Mouse (Mus musculus): ENCODE measurements around the gene Atp6v0b. TPM values are rescaled to one million over a fixed set of nuclear protein-coding genes. Genes with fewer than 3 reads are reported as not detected.

The Atp6v0b gene
- polyA plus RNA-seq, 1 experiment from 2014 or later: 150 TPM

DNA sequence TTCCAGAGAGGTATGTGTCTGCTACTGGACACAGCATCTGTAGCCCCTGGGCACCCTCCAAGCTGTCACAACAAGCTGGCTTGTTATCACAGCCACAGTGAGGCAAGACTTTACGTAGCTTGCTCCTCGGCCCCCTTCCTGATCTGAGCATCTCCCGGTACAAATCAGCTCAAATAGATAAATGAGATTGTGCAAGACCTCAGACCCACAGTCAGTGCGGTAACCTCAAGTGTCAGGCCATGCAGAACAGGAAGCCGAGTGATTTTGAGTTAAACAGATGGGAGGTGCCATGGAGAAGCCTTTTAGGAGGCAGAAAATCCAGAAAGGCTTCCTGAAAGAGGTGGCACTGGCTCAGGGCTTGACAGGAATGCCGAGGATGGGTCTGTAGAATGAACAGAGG is 20.1 kb downstream of the Atp6v0b start:
- ATAC-seq (ENCODE audit: insufficient read depth) (no peak), DNase-seq (no peak)
- 0 out of 2 replicates have a peak, but pooled peaks cover 7% of the 10 kb centered on the region for H3K36me3 ChIP-seq (ENCODE audit: insufficient read depth)
- no peak overlapping the region for H3K9ac ChIP-seq
- no peak overlapping the region for H3K4me3 ChIP-seq (ENCODE audit: low read depth, low read length)
- H3K4me1 ChIP-seq (ENCODE audit: insufficient read depth): no peaks in the 10 kb centered on the region
- WGBS: 41% methylated on average over 6 of the region's 6 CpGs
- H3K27me3 ChIP-seq (ENCODE audit: insufficient read depth, low read length): no peaks in the 10 kb centered on the region
- no peak overlapping the region for H3K27ac ChIP-seq (ENCODE audit: low read depth)
- TF ChIP-seq CTCF (IDR thresholded peaks at IDR 0.05; ENCODE audit: low read depth): no peak
- no peaks in the 10 kb centered on the region for H3K9me3 ChIP-seq (ENCODE audit: low read depth, low read length)
- no peak overlapping the region for H3K4me2 ChIP-seq

DNA sequence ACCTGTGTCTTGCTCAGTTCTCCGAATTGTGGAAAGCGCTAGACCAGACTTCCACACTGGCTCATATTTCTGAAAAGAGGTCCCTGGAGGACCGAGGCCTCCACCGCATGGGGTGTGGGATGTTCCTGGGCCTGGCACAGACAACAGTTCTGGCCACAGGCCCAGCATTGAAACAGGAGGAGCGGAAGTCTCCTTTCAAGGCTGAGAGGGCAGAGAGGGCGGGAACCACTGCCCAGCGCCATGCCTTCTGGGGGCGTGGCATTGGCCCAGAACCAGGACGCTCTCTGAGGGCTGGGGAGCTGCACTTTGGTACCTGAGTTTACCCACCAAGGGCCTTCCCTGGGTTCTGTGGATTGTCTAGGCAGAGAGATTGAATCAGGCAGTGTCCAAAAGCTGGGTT is 21.1 kb downstream of the Atp6v0b start:
- Histone ChIP-seq H3K27me3 (ENCODE audit: insufficient read depth, low read length) (no peaks in the 10 kb centered on the region), H3K36me3 (ENCODE audit: insufficient read depth) (0 out of 2 replicates have a peak, but pooled peaks cover 7% of the 10 kb centered on the region), H3K4me2 (no peak overlapping the region), H3K4me3 (ENCODE audit: low read depth, low read length) (no peak overlapping the region), H3K4me1 (ENCODE audit: insufficient read depth) (no peaks in the 10 kb centered on the region), H3K9ac (no peak overlapping the region), H3K9me3 (ENCODE audit: low read depth, low read length) (no peaks in the 10 kb centered on the region), H3K27ac (ENCODE audit: low read depth) (no peak overlapping the region)
- 0 out of 2 replicates have a peak, but pooled peaks have one; percentile 25 for ATAC-seq (ENCODE audit: insufficient read depth)
- WGBS: 63% methylated on average over 9 of the region's 9 CpGs
- no peak for TF ChIP-seq CTCF (IDR thresholded peaks at IDR 0.05; ENCODE audit: low read depth)
- DNase-seq: peak; percentile 70

DNA sequence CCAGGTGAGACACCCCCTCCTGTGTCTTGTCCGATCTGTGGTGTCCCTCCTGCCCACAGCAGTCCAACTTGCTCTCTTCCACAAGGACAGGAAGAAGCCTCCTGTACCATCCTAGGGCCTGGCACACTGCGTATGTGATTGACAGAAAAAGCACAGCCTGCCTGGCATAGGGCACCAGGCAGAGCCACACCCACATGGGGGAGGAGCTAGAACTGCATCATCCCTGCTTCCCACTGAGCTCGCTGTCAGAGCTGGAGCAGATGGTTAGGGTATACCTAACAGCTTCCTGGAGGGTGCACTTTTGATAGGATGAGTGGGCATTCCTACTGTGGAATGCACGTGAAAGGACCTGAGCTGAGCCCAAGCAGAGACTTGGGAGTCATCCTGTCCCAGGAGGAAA is 24.3 kb downstream of the Atp6v0b start:
- H3K9ac ChIP-seq: no peak overlapping the region
- 0 out of 2 replicates have a peak, but pooled peaks cover 7% of the 10 kb centered on the region for H3K36me3 ChIP-seq (ENCODE audit: insufficient read depth)
- no peak for TF ChIP-seq CTCF (IDR thresholded peaks at IDR 0.05; ENCODE audit: low read depth)
- DNase-seq (peak; percentile 35), ATAC-seq (ENCODE audit: insufficient read depth) (no peak)
- H3K4me2 ChIP-seq: no peak overlapping the region
- H3K27ac ChIP-seq (ENCODE audit: low read depth): no peak overlapping the region
- no peaks in the 10 kb centered on the region for H3K4me1 ChIP-seq (ENCODE audit: insufficient read depth)
- H3K9me3 ChIP-seq (ENCODE audit: low read depth, low read length): no peaks in the 10 kb centered on the region
- H3K4me3 ChIP-seq (ENCODE audit: low read depth, low read length): no peak overlapping the region
- WGBS: 40% methylated on average over 4 of the region's 4 CpGs
- H3K27me3 ChIP-seq (ENCODE audit: insufficient read depth, low read length): no peaks in the 10 kb centered on the region

DNA sequence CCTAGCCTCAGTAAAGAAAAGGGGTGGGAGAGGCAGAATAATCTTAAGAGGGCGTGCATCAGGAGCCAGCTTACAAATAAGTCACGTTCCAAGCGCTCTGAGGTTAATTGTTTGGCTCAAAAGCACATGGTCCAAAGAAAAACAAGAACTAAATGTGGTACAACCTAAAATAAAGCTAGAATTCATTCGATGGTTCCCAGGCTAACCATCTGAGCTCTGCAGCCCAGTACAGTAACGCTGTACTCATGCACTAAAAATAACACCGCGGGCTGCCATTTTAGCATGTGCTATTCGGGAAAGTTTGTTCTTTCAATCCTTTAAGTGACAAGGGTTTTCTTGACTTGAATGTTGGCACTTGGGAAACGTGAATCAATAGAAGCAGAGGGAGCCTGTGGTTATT is 26.6 kb downstream of the Atp6v0b start:
- no peaks in the 10 kb centered on the region for H3K9me3 ChIP-seq (ENCODE audit: low read depth, low read length)
- H3K9ac ChIP-seq: no peak overlapping the region
- no peak overlapping the region for H3K4me2 ChIP-seq
- no peak for TF ChIP-seq CTCF (IDR thresholded peaks at IDR 0.05; ENCODE audit: low read depth)
- DNase-seq: no peak
- no peaks in the 10 kb centered on the region for H3K4me1 ChIP-seq (ENCODE audit: insufficient read depth)
- ATAC-seq (ENCODE audit: insufficient read depth): no peak
- H3K27ac ChIP-seq (ENCODE audit: low read depth): no peak overlapping the region
- H3K36me3 ChIP-seq (ENCODE audit: insufficient read depth): peaks cover 17% of the 10 kb centered on the region; the same call in 1 of the 2 replicates
- no peak overlapping the region for H3K4me3 ChIP-seq (ENCODE audit: low read depth, low read length)
- H3K27me3 ChIP-seq (ENCODE audit: insufficient read depth, low read length): no peaks in the 10 kb centered on the region
- 76% methylated on average over 9 of the region's 9 CpGs for WGBS

DNA sequence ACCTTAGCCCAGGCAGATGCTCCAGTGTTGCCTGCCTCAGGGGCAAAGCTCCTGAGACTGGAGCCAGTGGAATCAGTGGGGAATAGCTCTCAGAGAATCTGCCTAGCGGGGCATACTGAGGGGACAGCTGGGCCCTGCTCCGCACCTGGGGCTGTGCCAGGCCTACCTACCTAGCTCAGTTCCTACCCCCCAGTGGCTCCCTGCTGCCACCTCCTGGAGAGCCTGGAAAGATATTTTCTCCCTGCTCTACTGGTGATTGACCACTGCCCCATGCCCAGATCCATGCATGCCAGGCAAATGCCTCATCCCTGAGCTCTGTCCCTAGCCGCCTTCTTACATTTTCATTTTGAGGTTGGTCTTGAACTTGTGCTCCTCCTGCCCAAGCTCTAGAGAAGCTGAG is 28.3 kb downstream of the Atp6v0b start:
- no peak for ATAC-seq (ENCODE audit: insufficient read depth)
- Histone ChIP-seq H3K9me3 (ENCODE audit: low read depth, low read length) (no peaks in the 10 kb centered on the region), H3K4me1 (ENCODE audit: insufficient read depth) (no peaks in the 10 kb centered on the region), H3K36me3 (ENCODE audit: insufficient read depth) (peaks cover 10% of the 10 kb centered on the region; the same call in 1 of the 2 replicates), H3K27me3 (ENCODE audit: insufficient read depth, low read length) (no peaks in the 10 kb centered on the region), H3K4me3 (ENCODE audit: low read depth, low read length) (no peak overlapping the region), H3K4me2 (no peak overlapping the region), H3K9ac (no peak overlapping the region), H3K27ac (ENCODE audit: low read depth) (no peak overlapping the region)
- TF ChIP-seq CTCF (IDR thresholded peaks at IDR 0.05; ENCODE audit: low read depth): peak; percentile 71
- DNase-seq: peak; percentile 54
- 55% methylated on average over 3 of the region's 3 CpGs for WGBS

DNA sequence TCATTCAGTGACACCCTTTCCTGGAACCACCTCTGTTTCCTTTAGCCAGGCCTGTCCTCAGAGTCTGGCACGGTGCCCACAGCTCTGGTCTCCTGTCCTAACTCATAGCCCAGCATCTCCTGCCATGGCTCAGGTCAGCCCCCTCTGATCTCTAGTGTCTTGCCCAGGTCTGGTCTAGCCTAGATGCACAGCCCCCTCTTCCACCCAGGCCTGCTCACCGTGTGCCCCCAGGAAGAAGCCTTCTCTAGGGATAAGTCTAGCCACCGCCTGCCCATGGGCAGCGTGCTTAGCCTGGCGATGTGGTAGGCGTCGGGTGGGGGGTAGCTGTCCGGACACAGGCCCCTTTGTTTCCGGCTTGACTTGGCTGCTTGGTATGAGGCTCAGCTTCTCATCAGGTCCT is 32.0 kb downstream of the Atp6v0b start:
- Histone ChIP-seq H3K9me3 (ENCODE audit: low read depth, low read length) (no peaks in the 10 kb centered on the region), H3K27me3 (ENCODE audit: insufficient read depth, low read length) (no peaks in the 10 kb centered on the region), H3K27ac (ENCODE audit: low read depth) (no peak overlapping the region), H3K9ac (no peak overlapping the region), H3K4me2 (no peak overlapping the region), H3K4me1 (ENCODE audit: insufficient read depth) (no peaks in the 10 kb centered on the region), H3K4me3 (ENCODE audit: low read depth, low read length) (no peak overlapping the region), H3K36me3 (ENCODE audit: insufficient read depth) (peaks cover 10% of the 10 kb centered on the region; the same call in 1 of the 2 replicates)
- DNase-seq (peak; percentile 32), ATAC-seq (ENCODE audit: insufficient read depth) (no peak)
- 65% methylated on average over 9 of the region's 9 CpGs for WGBS
- no peak for TF ChIP-seq CTCF (IDR thresholded peaks at IDR 0.05; ENCODE audit: low read depth)

DNA sequence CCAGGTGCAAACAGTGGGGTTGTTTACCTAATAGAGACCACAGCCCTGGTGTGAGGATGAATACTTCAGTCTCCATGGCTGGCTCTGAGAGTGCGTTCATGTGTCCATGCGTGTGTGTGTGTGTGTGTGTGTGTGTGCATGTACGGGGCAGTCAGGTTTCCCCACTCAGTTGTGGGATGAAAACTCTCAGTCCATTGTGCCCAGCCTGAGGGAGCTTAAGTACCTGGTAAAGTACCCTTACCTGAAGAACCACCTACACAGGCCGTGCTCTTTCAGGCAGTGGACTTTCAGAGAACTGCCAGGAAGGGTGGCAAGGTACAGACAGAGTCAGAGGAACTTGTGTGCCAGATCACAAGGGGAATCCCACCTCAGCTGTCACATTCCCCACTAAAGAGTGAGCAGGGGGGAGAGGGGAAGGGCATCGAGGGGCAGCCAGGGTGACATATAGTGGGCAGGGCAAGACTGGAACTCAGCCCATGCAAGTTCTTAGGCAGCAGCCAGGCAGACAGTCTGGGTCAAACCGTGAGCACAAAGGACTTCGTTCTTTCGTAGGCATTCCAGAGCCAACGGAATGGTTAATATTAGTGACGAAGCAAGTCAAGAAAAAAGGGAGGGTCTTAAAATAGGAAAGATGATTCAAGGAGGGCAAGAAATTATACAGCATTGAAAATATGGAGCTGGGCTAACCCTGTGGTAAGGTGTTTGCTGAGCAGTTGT is 34.8 kb downstream of the Atp6v0b start:
- no peak for DNase-seq
- no peaks in the 10 kb centered on the region for H3K27me3 ChIP-seq (ENCODE audit: insufficient read depth, low read length)
- H3K9me3 ChIP-seq (ENCODE audit: low read depth, low read length): no peaks in the 10 kb centered on the region
- H3K4me3 ChIP-seq (ENCODE audit: low read depth, low read length): no peak overlapping the region
- H3K4me2 ChIP-seq: no peak overlapping the region
- WGBS: 76% methylated on average over 10 of the region's 10 CpGs
- peaks cover 10% of the 10 kb centered on the region; the same call in 1 of the 2 replicates for H3K36me3 ChIP-seq (ENCODE audit: insufficient read depth)
- no peaks in the 10 kb centered on the region for H3K4me1 ChIP-seq (ENCODE audit: insufficient read depth)
- ATAC-seq (ENCODE audit: insufficient read depth): no peak
- no peak overlapping the region for H3K27ac ChIP-seq (ENCODE audit: low read depth)
- no peak for TF ChIP-seq CTCF (IDR thresholded peaks at IDR 0.05; ENCODE audit: low read depth)
- H3K9ac ChIP-seq: no peak overlapping the region

Measured in lung, embryonic 14.5 days (tissue).